Mouse (Mus musculus) kidney, adult 2 months (tissue): ENCODE results near the gene Pcbd1. TPM values are rescaled to one million over a fixed set of nuclear protein-coding genes. Genes with fewer than 3 reads are reported as not detected.

ENCODE experiments used
- DNase-seq: peaks from one replicate; pipeline ENCODE4 v3.0.0; 2021
- H3K27ac ChIP-seq: fragments of 200-500 bp; 2 replicates; pipeline ENCODE4 v1.5.1; 2012; ENCODE audit warnings: low read depth, low read length, control low read depth, inconsistent platforms; ENCODE audit not compliant: insufficient read depth
- H3K27me3 ChIP-seq: fragments of 200-500 bp; replicated peaks from 2 replicates; pipeline ENCODE4 v1.6.1; 2012; ENCODE audit warnings: mild to moderate bottlenecking, moderate library complexity, low read length, inconsistent platforms; ENCODE audit not compliant: control insufficient read depth, insufficient read depth
- H3K36me3 ChIP-seq: fragments of 200-500 bp; 2 replicates; pipeline ENCODE4 v1.6.1; 2012; ENCODE audit warnings: mild to moderate bottlenecking, moderate library complexity, low read length, inconsistent platforms; ENCODE audit not compliant: control insufficient read depth, insufficient read depth
- H3K4me1 ChIP-seq: fragments of 200-500 bp; 2 replicates; pipeline ENCODE4 v1.6.1; 2011; ENCODE audit warnings: low read length; ENCODE audit not compliant: control insufficient read depth, insufficient read depth
- H3K4me3 ChIP-seq: fragments of 200-500 bp; 2 replicates; pipeline ENCODE4 v1.5.1; 2011; ENCODE audit warnings: mild to moderate bottlenecking, low read depth, low read length, control low read depth; ENCODE audit not compliant: insufficient read depth
- CTCF ChIP-seq: fragments of 200-500 bp; conservative IDR thresholded peaks from 2 replicates; pipeline ENCODE4 v1.5.1; 2011; ENCODE audit warnings: low read depth, mild to moderate bottlenecking, control low read depth, low read length, moderate library complexity, mixed read lengths; ENCODE audit not compliant: insufficient read depth, insufficient read length
- POLR2A ChIP-seq: fragments of 200-500 bp; IDR thresholded peaks from one replicate; pipeline ENCODE4 v1.6.1; 2011; ENCODE audit warnings: low read depth, low read length, control low read depth
- WGBS: fragments of 180-500 bp; shearing (Covaris S2); methylation state at CpG from one replicate; pipeline ENCODE4 v1.1.7; 2018; 5-methylcytosine and 5-hydroxymethylcytosine counted together
- polyA plus RNA-seq: library from polyadenylated mRNA; depleted of rRNA; stranded (reverse); fragments of >200 nt; gene quantifications from 2 replicates; pipeline ENCODE4 v1.2.3, GENCODE M21; 2012

Gene Pcbd1
- polyA plus RNA-seq, 1 experiment: 452 TPM

DNA sequence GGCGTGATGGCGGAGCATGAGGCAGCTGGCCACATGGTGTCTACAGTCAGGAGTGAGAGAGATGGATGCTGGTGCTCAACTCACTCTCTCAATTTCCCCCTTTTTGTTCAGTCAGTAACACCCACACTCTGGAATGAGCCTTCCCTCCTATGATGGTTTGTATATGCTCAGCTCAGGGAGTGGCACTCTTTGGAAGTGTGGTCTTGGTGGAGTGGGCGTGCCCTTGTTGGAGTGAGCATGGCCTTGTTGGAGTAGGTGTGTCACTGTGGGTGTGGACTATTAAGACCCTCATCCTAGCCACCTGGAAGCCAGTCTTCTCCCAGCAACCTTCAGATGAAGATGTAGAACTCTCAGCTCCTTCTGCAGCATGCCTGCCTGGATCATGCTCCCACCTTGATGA, 13.5 kb upstream of the Pcbd1 start:
- Histone ChIP-seq H3K4me1 (no peaks in the 10 kb centered on the region), H3K36me3 (no peaks in the 10 kb centered on the region), H3K27ac (no peak overlapping the region), H3K4me3 (no peak overlapping the region), H3K27me3 (no peaks in the 10 kb centered on the region)
- TF ChIP-seq CTCF (no peak), POLR2A (no peak)
- DNase-seq: no peak
- WGBS: 96% methylated on average over 3 of the region's 3 CpGs

DNA sequence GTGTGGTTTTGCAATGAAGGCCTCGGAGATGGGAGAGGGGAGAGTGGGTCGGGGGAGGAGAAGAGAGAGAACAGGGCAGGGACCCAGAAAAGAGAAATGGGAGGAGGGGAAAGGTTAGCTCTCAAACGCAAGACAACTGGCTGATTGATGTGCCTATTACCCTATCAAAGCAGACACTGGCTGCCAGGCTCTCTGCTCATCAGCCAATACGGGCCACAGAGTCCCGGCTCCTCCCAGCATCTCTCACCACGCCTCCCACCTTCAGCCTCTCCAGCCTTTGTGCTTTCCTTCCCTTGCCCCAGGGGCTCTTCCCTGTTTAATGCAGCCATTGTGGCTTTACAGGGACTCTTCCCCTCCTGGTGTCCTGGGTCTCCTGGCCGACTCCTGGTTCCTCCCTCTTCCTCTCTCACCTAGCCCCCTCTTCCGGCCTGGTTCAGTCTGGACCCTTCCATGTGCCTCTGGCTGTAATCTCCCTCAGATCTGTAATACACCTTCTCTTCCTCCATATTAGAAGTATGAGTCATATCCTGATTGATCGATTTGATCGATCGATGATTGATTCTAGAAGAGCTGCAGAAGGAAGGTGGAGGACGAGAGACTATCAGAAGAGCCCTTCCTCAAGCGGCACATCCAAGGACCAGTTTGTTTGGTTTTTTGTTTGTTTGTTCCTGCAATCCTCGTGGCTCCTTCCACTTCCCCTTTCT, 8.8 kb upstream of the Pcbd1 start:
- H3K4me1 ChIP-seq: no peaks in the 10 kb centered on the region
- no peaks in the 10 kb centered on the region for H3K27me3 ChIP-seq
- DNase-seq: peak; percentile 76
- H3K4me3 ChIP-seq: no peak overlapping the region
- TF ChIP-seq POLR2A: no peak
- no peak for TF ChIP-seq CTCF
- H3K27ac ChIP-seq: no peak overlapping the region
- H3K36me3 ChIP-seq: no peaks in the 10 kb centered on the region
- 51% methylated on average over 14 of the region's 14 CpGs for WGBS

DNA sequence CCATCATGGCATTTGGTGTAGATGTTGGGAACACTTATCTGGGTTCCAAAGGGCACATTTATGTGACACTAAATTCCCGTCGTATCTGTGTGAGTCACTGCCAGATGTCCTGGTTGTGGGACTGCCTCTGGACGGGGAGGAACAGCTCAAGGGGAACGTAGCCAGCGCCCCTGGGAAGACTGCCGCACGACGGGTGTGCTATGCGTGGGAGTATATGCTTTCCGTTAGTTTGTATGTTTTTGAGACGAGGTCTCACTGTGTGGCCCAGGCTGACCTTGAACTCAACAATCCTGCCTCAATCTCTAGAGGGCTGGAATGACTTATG, 8.2 kb upstream of the Pcbd1 start:
- no peak for DNase-seq

DNA sequence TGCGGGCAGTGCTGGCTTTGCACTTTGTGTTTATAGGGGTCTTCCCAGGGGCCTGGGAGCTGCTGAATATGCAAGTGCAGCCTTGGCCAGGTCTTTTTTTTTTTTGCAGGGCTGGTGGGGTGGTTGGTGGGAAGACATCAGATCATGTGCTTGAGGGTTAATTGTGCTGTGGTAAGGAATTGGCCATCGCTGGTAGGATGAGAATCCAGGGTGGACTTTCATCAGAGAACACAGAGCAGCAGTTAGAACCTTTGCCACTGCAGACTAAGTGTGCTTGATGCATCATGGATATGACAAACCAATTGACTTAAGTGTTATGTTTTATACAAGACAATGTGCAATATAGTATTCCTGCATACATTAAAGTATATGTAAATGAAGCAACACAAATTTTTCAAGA, 3.8 kb upstream of the Pcbd1 start:
- no peak overlapping the region for H3K27ac ChIP-seq
- no peaks in the 10 kb centered on the region for H3K27me3 ChIP-seq
- WGBS: 71% methylated on average over 2 of the region's 2 CpGs
- H3K4me1 ChIP-seq: peaks cover 6% of the 10 kb centered on the region
- no peaks in the 10 kb centered on the region for H3K36me3 ChIP-seq
- H3K4me3 ChIP-seq: no peak overlapping the region
- no peak for TF ChIP-seq POLR2A
- DNase-seq: peak; percentile 71

More for the DNA sequence above, 8.2 kb upstream of the Pcbd1 start:
- no peak for TF ChIP-seq CTCF
- no peak for TF ChIP-seq POLR2A
- Histone ChIP-seq H3K27ac (no peak overlapping the region), H3K27me3 (no peaks in the 10 kb centered on the region), H3K4me3 (no peak overlapping the region), H3K4me1 (no peaks in the 10 kb centered on the region), H3K36me3 (no peaks in the 10 kb centered on the region)
- 65% methylated on average over 11 of the region's 11 CpGs for WGBS

DNA sequence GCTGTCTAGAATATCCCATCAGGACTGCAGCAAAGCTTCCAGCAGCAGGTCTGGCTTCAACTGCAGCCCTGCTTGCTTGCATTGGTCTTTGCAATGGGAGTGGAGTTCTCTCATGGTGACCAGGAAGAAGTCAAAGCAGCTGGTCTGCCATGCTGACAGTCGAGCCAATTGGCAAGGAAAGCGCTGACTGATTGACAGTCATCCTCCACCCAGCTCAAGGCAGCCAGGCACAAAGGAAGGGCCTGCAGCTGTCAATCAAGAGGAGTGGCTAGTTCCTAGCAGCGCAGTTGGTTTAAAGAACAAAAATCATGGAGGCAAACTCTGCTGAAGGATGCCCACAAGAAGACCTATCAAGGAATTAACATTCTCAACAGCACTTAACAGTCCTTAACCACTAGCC, 2.6 kb upstream of the Pcbd1 start:
- WGBS: 68% methylated on average over 3 of the region's 3 CpGs
- H3K4me1 ChIP-seq: peaks cover 12% of the 10 kb centered on the region
- TF ChIP-seq POLR2A (no peak), CTCF (no peak)
- no peak overlapping the region for H3K27ac ChIP-seq
- H3K4me3 ChIP-seq: no peak overlapping the region
- H3K27me3 ChIP-seq: no peaks in the 10 kb centered on the region
- no peaks in the 10 kb centered on the region for H3K36me3 ChIP-seq
- no peak for DNase-seq

DNA sequence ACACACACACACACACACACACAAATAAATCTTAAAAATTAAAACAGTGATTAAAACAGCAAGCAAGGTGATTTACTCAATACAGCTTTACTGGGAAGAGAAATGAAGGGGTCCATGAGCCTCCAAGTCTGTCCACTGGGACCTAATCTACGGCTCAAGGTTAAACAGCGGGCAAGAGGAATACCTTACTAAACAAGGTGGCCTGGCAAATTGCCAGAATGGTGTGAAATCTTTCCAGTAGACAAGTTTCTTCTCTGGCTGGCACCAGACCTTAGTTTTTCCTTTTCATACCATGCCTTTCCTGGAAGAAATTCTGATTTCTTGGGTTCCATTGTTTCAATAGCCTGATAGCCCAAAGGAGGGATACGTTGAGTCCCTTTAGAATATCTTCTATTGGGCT, 663 bp upstream of the Pcbd1 start:
- Histone ChIP-seq H3K4me3 (no peak overlapping the region), H3K27me3 (no peaks in the 10 kb centered on the region), H3K36me3 (no peaks in the 10 kb centered on the region; the same call in 1 of the 2 replicates), H3K4me1 (peaks cover 12% of the 10 kb centered on the region), H3K27ac (peak overlapping the region; percentile 72)
- DNase-seq: peak; percentile 76
- TF ChIP-seq CTCF (no peak), POLR2A (no peak)
- WGBS: 45% methylated on average over 3 of the region's 3 CpGs

DNA sequence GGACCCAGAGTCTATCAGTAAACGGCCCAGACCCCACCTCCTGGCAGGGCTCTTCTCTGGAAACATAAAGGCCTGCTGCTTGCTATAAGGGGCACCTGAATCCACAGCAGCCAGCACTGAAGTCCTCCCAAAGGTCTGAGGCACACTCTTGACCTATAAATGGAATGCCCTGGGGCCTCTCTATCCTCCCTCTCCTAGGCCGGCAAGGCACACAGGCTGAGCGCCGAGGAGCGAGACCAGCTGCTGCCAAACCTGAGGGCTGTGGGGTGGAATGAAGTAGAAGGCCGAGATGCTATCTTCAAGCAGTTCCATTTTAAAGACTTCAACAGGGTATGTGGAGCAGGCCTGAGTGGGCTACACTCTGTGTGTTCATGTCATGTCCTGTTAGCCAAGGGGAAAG, 2.7 kb downstream of the Pcbd1 start:
- 63% methylated on average over 6 of the region's 6 CpGs for WGBS

More for the DNA sequence above, 2.7 kb downstream of the Pcbd1 start:
- Histone ChIP-seq H3K27me3 (no peaks in the 10 kb centered on the region), H3K4me1 (peaks cover 12% of the 10 kb centered on the region), H3K27ac (no peak overlapping the region), H3K4me3 (no peak overlapping the region), H3K36me3 (peaks cover 8% of the 10 kb centered on the region)
- no peak for DNase-seq
- no peak for TF ChIP-seq POLR2A
- no peak for TF ChIP-seq CTCF
